Mouse (Mus musculus): ENCODE results near the gene Ficd. TPM values are rescaled to one million over a fixed set of nuclear protein-coding genes. Genes with fewer than 3 reads are reported as not detected.

Ficd gene
- polyA plus RNA-seq, 1 experiment from 2014 or later, result 3.3 TPM

Other genes with a start within 250 kb of the Ficd start
- gene Wscd2, start 245.5 kb upstream of the Ficd start, polyA plus RNA-seq (2016; fragmentation: Nextera tagmentation; extraction: Ambion mirVana), result 0.19 and 0.23 TPM in 2 replicates
- gene Cmklr1, start 85.4 kb upstream of the Ficd start, polyA plus RNA-seq (2016; fragmentation: Nextera tagmentation; extraction: Ambion mirVana), result 1.7 and 1.9 TPM in 2 replicates
- not detected in 2 replicates for gene 1700069L16Rik, start 11.0 kb upstream of the Ficd start, polyA plus RNA-seq (2016; fragmentation: Nextera tagmentation; extraction: Ambion mirVana)
- gene Sart3, start 36.7 kb downstream of the Ficd start, polyA plus RNA-seq (2016; fragmentation: Nextera tagmentation; extraction: Ambion mirVana), result 39.9 and 40.4 TPM in 2 replicates
- 109 and 112 TPM in 2 replicates for gene Iscu, start 36.9 kb downstream of the Ficd start, polyA plus RNA-seq (2016; fragmentation: Nextera tagmentation; extraction: Ambion mirVana)
- gene Tmem119, start 64.7 kb downstream of the Ficd start, polyA plus RNA-seq (2016; fragmentation: Nextera tagmentation; extraction: Ambion mirVana), result 7.2 and 9.8 TPM in 2 replicates
- gene Selplg, start 96.8 kb downstream of the Ficd start, polyA plus RNA-seq (2016; fragmentation: Nextera tagmentation; extraction: Ambion mirVana), result 10.8 and 11.6 TPM in 2 replicates
- 78.7 and 78.8 TPM in 2 replicates for gene Coro1c, start 173.0 kb downstream of the Ficd start, polyA plus RNA-seq (2016; fragmentation: Nextera tagmentation; extraction: Ambion mirVana)

All from liver, embryonic 12.5 days (tissue).